Mouse (Mus musculus) midbrain, embryonic 10.5 days (tissue): Measurements from ENCODE around the gene P2ry2. TPM values are rescaled to one million over a fixed set of nuclear protein-coding genes. Genes with fewer than 3 reads are reported as not detected.

ENCODE experiments used
- DNase-seq: peaks from one replicate; pipeline ENCODE4 v3.0.0-alpha.2; 2017; ENCODE audit warnings: low spot score
- H3K27ac ChIP-seq: fragments of 300-500 bp; sonication (generic); replicated peaks from 2 replicates; pipeline ENCODE4 v1.5.1; 2016; ENCODE audit warnings: mild to moderate bottlenecking
- H3K27me3 ChIP-seq: fragments of 300-500 bp; sonication (generic); 2 replicates; pipeline ENCODE4 v1.6.1; 2016; ENCODE audit warnings: low read depth, mild to moderate bottlenecking; ENCODE audit not compliant: poor library complexity, severe bottlenecking
- H3K36me3 ChIP-seq: fragments of 300-500 bp; sonication (generic); 2 replicates; pipeline ENCODE4 v1.6.1; 2016; ENCODE audit warnings: mild to moderate bottlenecking, moderate library complexity
- H3K4me1 ChIP-seq: fragments of 300-500 bp; sonication (generic); 2 replicates; pipeline ENCODE4 v1.6.1; 2016
- H3K4me3 ChIP-seq: fragments of 300-500 bp; sonication (generic); 2 replicates; pipeline ENCODE4 v1.5.1; 2016; ENCODE audit warnings: mild to moderate bottlenecking, moderate library complexity
- H3K9me3 ChIP-seq: fragments of 300-500 bp; sonication (generic); replicated peaks from 2 replicates; pipeline ENCODE4 v1.6.1; 2016; ENCODE audit warnings: mild to moderate bottlenecking
- WGBS: fragments of 180-500 bp; shearing (Covaris S2); methylation state at CpG from one replicate; pipeline ENCODE4 v1.1.7; 2016; 5-methylcytosine and 5-hydroxymethylcytosine counted together
- polyA plus RNA-seq: library from polyadenylated mRNA; unstranded; fragments of >200 nt; fragmentation: Nextera tagmentation; extraction: Ambion mirVana; gene quantifications from 2 replicates; pipeline ENCODE4 v1.2.1, GENCODE M21; 2016

The P2ry2 gene
- polyA plus RNA-seq, result 0.22 TPM in 2 replicates

DNA sequence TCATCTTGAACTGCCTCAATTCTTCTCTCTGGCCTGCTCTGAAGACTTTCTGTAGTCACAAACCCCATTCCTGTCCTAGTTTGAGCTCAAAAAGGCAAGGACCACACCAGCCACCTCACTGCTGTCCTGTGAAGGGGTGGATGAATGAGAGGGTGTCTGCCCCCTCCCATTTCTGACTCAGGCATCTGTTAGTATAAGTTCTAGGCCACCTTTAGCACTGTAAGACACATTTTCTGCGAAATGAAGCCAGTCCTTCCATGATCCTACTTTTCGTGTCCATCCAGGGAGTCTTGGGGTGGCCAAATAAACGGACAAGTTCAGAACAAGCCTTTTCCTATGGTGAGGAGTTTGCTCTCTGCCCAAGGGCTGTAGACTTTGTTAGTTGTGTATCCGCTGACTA is at the start of gene P2ry2:
P2ry2 (minus strand) TSS at position 326 of the 400 bp plus-strand sequence.
- H3K4me3 ChIP-seq, result peak within 1 kb of the TSS; percentile 66
- H3K27me3 ChIP-seq, result peaks cover 76% of the 10 kb centered on the region
- H3K4me1 ChIP-seq, result peaks cover 26% of the 10 kb centered on the region
- H3K27ac ChIP-seq, result peak within 1 kb of the TSS; percentile 49; the same call in 1 of the 2 replicates
- no peaks in the 10 kb centered on the region for H3K36me3 ChIP-seq
- H3K9me3 ChIP-seq, result no peaks in the 10 kb centered on the region
- no peak for DNase-seq
- 68% methylated on average over 4 of the region's 4 CpGs for WGBS

DNA sequence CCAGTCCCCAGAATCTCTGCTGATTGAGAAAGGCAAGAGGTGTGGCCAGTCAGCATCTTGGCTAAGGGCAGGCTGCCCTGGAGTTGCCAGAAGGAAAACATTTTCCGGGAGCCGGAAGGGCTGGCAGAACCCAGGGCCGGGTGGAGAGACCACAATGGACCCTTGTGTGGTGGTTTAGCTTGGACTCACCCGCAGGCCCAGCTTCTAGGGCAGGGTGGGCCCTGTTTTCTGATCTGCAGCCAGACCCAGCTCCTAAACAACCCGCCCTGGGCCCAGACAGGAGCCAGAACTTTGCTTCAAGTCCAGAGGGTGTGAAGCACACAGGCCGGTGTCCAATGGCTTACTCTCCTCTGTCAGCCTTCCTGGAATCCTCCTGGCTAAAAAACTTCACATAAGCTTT is 49.6 kb upstream of the P2ry2 start:
- Histone ChIP-seq H3K36me3 (no peaks in the 10 kb centered on the region), H3K27ac (no peak overlapping the region), H3K4me3 (no peak overlapping the region), H3K27me3 (peaks cover 8% of the 10 kb centered on the region), H3K9me3 (no peaks in the 10 kb centered on the region), H3K4me1 (peaks cover 15% of the 10 kb centered on the region)
- WGBS, result 87% methylated on average over 6 of the region's 6 CpGs
- no peak for DNase-seq

DNA sequence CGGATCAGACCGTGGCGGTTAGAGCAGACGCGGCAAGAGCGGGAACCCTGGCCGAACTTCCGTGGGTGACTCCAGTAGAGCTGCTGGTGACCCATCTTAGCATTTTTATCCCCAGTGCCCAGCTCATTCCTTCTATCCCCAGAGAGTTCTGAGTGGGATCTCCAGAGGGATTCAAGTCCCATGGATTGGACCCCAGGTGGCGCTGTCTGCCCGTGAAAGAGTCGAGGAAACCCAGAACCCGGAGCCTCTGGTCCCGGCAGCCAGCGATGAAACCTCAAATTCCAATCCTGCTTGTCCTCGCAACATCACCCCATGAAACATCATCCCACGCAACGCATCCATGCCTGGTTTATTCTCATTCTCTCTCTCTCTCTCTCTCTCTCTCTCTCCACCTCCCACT is 48.7 kb upstream of the P2ry2 start:
- H3K27me3 ChIP-seq, result peaks cover 8% of the 10 kb centered on the region
- H3K27ac ChIP-seq, result no peak overlapping the region
- no peaks in the 10 kb centered on the region for H3K9me3 ChIP-seq
- no peaks in the 10 kb centered on the region for H3K36me3 ChIP-seq
- H3K4me1 ChIP-seq, result peaks cover 15% of the 10 kb centered on the region
- peak; percentile 81 for DNase-seq
- WGBS, result 10% methylated on average over 17 of the region's 17 CpGs
- H3K4me3 ChIP-seq, result peak overlapping the region; percentile 7; the same call in 1 of the 2 replicates

DNA sequence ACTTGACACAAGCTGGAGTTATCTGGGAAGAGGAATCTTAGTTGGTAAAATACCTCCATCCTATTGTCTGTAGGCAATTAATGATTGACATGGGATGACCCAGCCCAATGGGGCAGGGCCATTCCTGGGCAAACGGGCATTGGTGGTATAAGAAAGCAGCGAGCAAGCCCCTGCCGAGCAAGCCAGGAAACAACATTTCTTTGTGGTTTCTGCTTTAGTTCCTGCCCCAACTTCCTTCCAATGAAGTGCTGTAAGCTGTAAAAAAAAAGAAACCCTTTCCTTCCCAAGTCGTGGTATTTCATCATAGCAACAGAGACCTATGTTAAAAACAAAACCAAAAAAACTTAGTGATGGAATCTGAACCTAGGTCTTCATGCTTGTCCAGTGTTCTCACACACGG is 47.8 kb upstream of the P2ry2 start:
- H3K9me3 ChIP-seq, result no peaks in the 10 kb centered on the region
- H3K4me3 ChIP-seq, result no peak overlapping the region
- H3K36me3 ChIP-seq, result no peaks in the 10 kb centered on the region
- H3K27me3 ChIP-seq, result peaks cover 8% of the 10 kb centered on the region
- no peak overlapping the region for H3K27ac ChIP-seq
- no peak for DNase-seq
- peaks cover 15% of the 10 kb centered on the region for H3K4me1 ChIP-seq
- 75% methylated on average over 5 of the region's 5 CpGs for WGBS

DNA sequence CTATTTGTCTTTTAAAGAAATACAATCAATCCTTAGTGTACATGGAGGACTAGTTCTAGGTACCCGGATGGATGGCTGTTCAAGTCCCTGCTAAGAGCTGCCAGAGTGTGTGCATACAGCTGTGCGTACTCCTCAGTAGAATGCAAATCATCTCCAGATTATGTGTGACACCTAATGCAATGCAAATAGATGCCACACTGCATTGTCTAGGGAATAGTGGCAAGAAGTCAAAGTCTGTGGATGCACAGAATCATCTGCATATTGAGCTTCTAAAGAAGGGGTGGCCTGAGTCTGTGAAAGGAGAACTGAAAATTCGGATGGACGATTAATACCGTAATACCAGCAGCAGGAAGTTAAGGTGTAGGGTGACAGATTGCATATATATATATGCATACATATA is 46.5 kb upstream of the P2ry2 start:
- Histone ChIP-seq H3K9me3 (no peaks in the 10 kb centered on the region), H3K27me3 (peaks cover 8% of the 10 kb centered on the region), H3K4me1 (peaks cover 15% of the 10 kb centered on the region), H3K27ac (no peak overlapping the region), H3K36me3 (no peaks in the 10 kb centered on the region), H3K4me3 (no peak overlapping the region)
- WGBS, result 87% methylated on average over 5 of the region's 5 CpGs
- DNase-seq, result no peak

DNA sequence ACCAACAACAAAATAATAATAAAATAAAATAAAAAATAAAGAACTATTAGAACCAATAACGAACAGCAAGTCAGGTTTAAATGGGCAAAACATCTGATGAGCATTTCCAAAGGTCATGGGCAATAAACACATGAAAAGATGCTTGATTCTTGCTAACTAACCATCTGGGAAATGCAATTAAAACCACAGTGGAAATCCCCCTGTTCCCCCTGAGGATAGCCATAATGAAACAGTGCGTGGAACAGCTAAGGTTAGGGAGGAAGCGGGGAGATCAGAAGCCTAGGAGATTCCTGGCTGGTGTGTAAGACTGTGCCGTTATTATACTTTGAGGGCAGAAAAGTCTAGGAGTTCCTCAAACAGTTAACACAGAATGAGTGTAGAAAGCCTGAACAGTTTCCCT is 44.6 kb upstream of the P2ry2 start:
- Histone ChIP-seq H3K9me3 (no peaks in the 10 kb centered on the region), H3K27me3 (peaks cover 7% of the 10 kb centered on the region), H3K27ac (no peak overlapping the region), H3K4me3 (no peak overlapping the region), H3K4me1 (peaks cover 15% of the 10 kb centered on the region), H3K36me3 (no peaks in the 10 kb centered on the region)
- WGBS, result 75% methylated on average over 4 of the region's 4 CpGs
- no peak for DNase-seq

DNA sequence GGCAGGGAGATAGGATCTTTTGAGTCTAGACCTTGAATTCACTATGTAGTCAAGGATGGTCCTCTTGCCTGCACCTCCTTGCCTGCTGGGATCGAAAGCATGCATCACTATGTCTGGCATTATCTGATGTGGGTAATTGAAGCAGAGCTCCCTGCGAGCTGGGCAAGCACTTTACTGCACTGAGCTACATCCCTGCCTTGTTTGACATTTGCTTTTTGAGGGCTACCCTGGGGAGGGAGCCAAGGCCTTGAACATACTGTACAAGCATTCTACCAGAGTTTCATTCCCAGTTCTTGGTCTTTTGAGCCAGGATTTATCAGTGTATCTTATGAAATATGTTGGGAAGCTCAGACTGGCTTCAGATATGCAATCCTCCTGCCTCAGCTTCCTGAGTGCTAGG is 40.5 kb upstream of the P2ry2 start:
- no peak for DNase-seq
- Histone ChIP-seq H3K36me3 (no peaks in the 10 kb centered on the region), H3K27ac (no peak overlapping the region), H3K9me3 (no peaks in the 10 kb centered on the region), H3K27me3 (no peaks in the 10 kb centered on the region), H3K4me3 (no peak overlapping the region), H3K4me1 (peaks cover 21% of the 10 kb centered on the region)
- 79% methylated on average over 2 of the region's 2 CpGs for WGBS

DNA sequence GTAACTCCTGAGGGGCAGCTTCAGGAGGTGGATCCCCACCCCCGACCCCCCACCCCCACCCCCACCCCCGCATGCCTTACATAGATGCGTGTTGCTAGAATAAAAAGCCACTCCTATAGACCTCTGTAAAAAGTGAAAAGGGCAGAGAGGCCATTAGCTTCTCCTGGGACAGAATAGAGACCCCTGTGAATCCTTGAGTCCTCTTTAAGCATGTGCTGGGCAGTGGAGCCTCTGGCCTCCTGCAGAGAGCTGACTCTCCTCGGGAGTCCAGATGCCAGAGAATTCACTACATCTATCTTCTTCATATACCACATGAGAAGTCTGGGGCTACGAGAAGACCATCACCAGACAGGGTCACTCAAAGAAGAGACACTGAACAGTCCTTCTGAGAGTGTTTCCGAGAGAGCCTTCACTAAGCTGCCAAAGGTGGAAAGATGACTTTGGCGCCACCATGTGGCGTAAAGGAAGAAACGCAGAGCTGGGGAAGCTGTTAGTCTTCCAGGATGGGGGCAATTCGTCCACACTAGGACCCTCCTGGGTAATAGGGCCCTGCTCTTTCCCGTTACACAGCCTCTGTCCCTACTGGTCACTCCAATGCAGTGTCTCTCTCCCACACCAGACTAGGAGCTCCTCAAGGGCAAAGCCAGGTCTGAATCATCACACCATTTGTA is 39.0 kb upstream of the P2ry2 start:
- 23% methylated on average over 11 of the region's 11 CpGs for WGBS
- no peaks in the 10 kb centered on the region for H3K27me3 ChIP-seq
- H3K9me3 ChIP-seq, result no peaks in the 10 kb centered on the region
- no peak overlapping the region for H3K4me3 ChIP-seq
- peaks cover 20% of the 10 kb centered on the region for H3K4me1 ChIP-seq
- H3K27ac ChIP-seq, result 0 out of 2 replicates have a peak overlapping the region, but pooled peaks have one; percentile 59
- H3K36me3 ChIP-seq, result no peaks in the 10 kb centered on the region
- DNase-seq, result peak; percentile 72

DNA sequence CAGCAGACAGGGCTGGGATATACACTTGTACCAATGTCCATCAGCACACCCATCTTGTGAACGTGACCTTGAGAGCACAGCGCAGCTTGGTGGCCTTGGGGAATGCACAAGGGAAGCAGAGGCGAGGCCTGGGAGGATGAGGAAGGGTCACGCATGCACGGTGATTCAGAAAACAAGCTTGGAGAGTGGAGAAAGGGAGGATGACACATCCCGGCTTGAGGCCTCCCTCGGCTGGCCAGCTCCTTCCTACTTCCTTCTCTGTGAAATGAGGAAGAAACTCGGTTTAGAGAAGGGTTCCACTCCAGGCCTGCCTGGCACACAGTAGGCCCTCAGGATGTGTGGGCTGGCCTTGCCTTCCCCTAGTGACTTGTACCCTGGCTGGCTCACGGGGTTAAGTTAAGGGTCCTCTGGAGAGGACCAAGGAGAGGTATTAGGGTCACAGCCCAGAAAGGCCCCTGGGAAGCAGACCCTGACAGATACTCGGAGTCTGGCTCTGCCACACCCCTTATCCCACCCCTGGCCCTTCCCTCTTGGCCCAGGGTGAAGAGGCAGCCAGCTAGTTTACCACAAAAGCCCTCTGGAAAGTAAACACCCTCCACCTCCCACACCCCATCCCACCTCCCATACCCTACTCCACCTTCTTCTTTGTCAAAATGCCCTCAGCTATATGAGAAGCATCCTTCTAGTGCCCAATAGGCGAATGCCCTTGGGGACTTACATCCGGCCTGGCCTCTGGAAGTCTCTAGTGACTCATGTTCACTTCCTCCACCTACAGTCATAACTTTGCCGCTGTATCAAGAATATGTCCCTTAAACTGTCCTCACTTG is 38.3 kb upstream of the P2ry2 start:
- H3K27ac ChIP-seq, result no peak overlapping the region
- no peaks in the 10 kb centered on the region for H3K27me3 ChIP-seq

DNA sequence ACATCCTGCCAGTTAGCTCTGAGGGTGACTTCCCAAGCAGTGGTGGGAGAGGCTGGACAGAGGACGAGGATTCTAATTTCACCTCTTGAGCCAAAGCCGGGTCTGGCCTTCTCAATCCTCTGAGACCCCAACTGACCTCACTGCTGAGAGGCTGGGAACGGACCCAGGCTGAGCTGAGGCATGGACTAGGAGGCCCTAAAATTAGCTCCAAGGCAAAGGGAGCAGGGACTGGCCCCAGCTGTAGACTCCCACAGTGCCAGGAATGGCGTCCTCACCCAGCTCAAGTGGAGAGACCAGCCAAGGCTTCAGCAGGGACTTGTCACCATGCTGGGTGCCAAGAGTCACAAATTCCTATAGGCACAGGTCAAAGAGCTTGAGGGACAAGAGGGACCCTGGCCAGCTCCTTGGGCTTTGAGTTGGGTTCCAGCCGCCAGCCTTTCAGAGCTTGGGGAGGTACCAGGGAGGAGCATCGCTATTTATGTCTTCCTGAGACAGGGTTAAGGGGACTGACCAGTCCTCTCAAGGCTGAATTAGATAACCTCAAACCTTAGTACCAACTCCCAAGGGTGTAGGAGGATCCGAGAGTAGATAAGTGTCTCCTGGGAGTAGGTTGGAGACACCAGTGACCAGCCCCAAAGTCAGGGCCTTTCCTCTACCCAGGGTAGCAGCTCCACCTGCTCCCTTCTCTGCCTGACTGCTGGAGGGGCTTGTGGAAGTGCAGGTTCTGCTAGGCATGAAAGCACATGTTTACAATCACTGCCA is 36.8 kb upstream of the P2ry2 start:
- H3K27ac ChIP-seq, result no peak overlapping the region; the same call in 1 of the 2 replicates
- H3K27me3 ChIP-seq, result no peaks in the 10 kb centered on the region
- DNase-seq, result no peak
- no peak overlapping the region for H3K4me3 ChIP-seq
- 83% methylated on average over 7 of the region's 7 CpGs for WGBS
- H3K36me3 ChIP-seq, result no peaks in the 10 kb centered on the region
- H3K9me3 ChIP-seq, result no peaks in the 10 kb centered on the region
- peaks cover 20% of the 10 kb centered on the region for H3K4me1 ChIP-seq

More for the DNA sequence above, 38.3 kb upstream of the P2ry2 start:
- Histone ChIP-seq H3K4me1 (peaks cover 20% of the 10 kb centered on the region), H3K9me3 (no peaks in the 10 kb centered on the region), H3K36me3 (no peaks in the 10 kb centered on the region), H3K4me3 (no peak overlapping the region)
- DNase-seq, result no peak
- 79% methylated on average over 13 of the region's 13 CpGs for WGBS

DNA sequence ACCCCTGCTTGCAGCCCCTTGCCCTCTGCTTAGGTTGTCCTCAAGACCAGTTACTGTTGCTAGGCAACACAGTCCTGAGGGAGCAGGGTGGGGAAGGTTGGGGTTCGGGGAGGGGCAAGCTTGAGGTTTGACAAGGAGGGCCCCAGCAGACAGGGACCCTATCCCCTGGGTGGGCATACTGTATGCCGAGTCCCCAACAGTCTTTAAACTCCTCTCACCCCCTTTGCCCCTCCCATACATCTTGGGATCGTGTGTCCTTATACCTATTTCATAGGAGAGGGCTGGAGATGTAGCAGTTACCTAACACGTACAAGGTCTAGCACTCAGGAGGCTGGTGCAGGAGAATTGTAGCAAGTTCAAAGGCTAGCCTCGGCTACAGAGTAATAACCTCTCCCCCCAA is 35.6 kb upstream of the P2ry2 start:
- no peaks in the 10 kb centered on the region for H3K9me3 ChIP-seq
- no peak for DNase-seq
- H3K36me3 ChIP-seq, result no peaks in the 10 kb centered on the region
- no peaks in the 10 kb centered on the region for H3K27me3 ChIP-seq
- no peak overlapping the region for H3K27ac ChIP-seq
- 74% methylated on average over 5 of the region's 5 CpGs for WGBS
- H3K4me3 ChIP-seq, result no peak overlapping the region
- H3K4me1 ChIP-seq, result peaks cover 27% of the 10 kb centered on the region

DNA sequence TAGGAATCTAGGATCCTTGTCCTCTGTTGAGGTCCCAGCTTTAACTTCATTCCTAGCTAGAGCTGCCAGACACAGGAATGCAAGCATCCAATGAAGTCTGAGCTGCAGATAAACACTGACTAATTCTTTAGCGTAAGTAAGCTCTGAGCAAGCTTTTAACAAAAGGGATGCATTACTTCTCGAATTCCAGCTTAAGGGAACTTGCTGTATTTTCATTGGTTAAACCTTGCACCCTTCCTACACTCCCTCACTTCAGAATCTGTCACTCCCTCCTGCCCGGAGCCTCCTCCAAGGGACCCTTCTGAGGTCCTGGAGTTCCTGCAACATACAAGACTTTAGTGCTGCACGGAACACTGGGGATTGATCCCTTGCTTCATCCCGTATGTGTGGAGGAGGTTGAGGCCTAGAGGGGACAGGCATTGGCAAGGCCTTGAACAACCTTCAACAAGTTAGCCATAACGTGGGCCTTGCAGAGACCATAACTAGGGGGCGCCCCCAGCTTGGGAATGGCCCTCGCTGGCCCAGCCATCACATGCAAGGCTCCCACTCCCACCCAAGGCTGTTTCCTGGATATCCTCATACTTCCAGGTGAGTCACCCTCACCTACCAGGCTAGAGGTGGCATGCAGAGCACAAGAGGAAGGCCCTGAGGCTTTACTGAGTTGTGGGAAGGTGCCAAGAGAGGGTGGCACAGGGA is 31.3 kb upstream of the P2ry2 start:
- H3K27me3 ChIP-seq, result no peaks in the 10 kb centered on the region
- no peak for DNase-seq
- no peaks in the 10 kb centered on the region for H3K9me3 ChIP-seq
- H3K4me3 ChIP-seq, result no peak overlapping the region
- H3K27ac ChIP-seq, result no peak overlapping the region
- H3K4me1 ChIP-seq, result peaks cover 13% of the 10 kb centered on the region
- no peaks in the 10 kb centered on the region for H3K36me3 ChIP-seq
- WGBS, result 59% methylated on average over 8 of the region's 8 CpGs
